Comparison of ENCODE assay signal across 8 mouse cellular contexts in genomic region chr12:102757055-102757688, GRCm38 (mm10). TPM values are rescaled to one million over a fixed set of nuclear protein-coding genes. Genes with fewer than 3 reads are reported as not detected.
DNase-seq lines count a peak whose midpoint lies in the region; ATAC-seq and TF ChIP-seq lines count a peak whose summit lies in the region.

No protein-coding gene starts in this region.

- intact Hi-C loops in left cerebral cortex, postnatal 14 days (cut with DNase I): no loop called here

- peak; percentile 87 for DNase-seq in gastrocnemius, postnatal 10 days
- no peak for DNase-seq in gastrocnemius, adult 18-20 months (ENCODE audit: low spot score)
- peak; percentile 53 for DNase-seq in MEL (ENCODE audit: low read depth, low spot score)
- no peak for DNase-seq in ovary, postnatal 10 days (ENCODE audit: low spot score)
- no peak for DNase-seq in left cerebral cortex, postnatal 14 days (ENCODE audit: low spot score in 2 of 2)

- H3K4me3 ChIP-seq in MEL (ENCODE audit: control insufficient read depth in 1 of 2, insufficient read depth in 1 of 2, low read depth in 2 of 2, low read length in 2 of 2): peak overlapping the region; percentile 76 to 85
- H3K4me3 ChIP-seq in forebrain, embryonic 13.5 days: peak overlapping the region; percentile 89
- H3K4me3 ChIP-seq in limb, embryonic 13.5 days: peak overlapping the region; percentile 90
- peak overlapping the region; percentile 81 for H3K4me3 ChIP-seq in olfactory bulb, adult 2 months (ENCODE audit: insufficient read depth, low read depth, low read length)

- TF ChIP-seq POLR2A in MEL (IDR thresholded peaks at IDR 0.05; ENCODE audit: control insufficient read depth in 1 of 2, insufficient read depth in 1 of 2, low read depth in 1 of 2, low read length in 2 of 2, poor library complexity in 1 of 2): no peak; a peak in 1 of 4 replicates
- no peak for TF ChIP-seq POLR2A in olfactory bulb, adult 2 months (IDR thresholded peaks at IDR 0.05; ENCODE audit: insufficient read depth, low read depth, low read length)

- H3K79me2 ChIP-seq in MEL (ENCODE audit: control insufficient read depth, insufficient read depth, low read length, poor library complexity): peaks cover 61% of the 10 kb centered on the region

- H3K27me3 ChIP-seq in MEL (ENCODE audit: control insufficient read depth in 1 of 2, insufficient read depth in 2 of 2, low read length in 2 of 2): no peaks in the 10 kb centered on the region
- H3K27me3 ChIP-seq in forebrain, embryonic 13.5 days: no peaks in the 10 kb centered on the region
- H3K27me3 ChIP-seq in limb, embryonic 13.5 days: no peaks in the 10 kb centered on the region

- H3K9ac ChIP-seq in MEL (ENCODE audit: control insufficient read depth, low read depth, low read length, poor library complexity, severe bottlenecking): peak overlapping the region; percentile 87
- H3K9ac ChIP-seq in forebrain, embryonic 13.5 days: peak overlapping the region; percentile 73
- peak overlapping the region; percentile 83 for H3K9ac ChIP-seq in limb, embryonic 13.5 days

- TF ChIP-seq EP300 in MEL (IDR thresholded peaks at IDR 0.05; ENCODE audit: low read depth in 1 of 2, low read length in 2 of 2): no peak

- WGBS in forebrain, embryonic 13.5 days: 1% methylated on average over 46 of the region's 46 CpGs
- WGBS in limb, embryonic 13.5 days: under 1% methylated on average over 46 of the region's 46 CpGs
- WGBS in olfactory bulb, adult 2 months: 2% methylated on average over 46 of the region's 46 CpGs

- no peaks in the 10 kb centered on the region for H3K9me3 ChIP-seq in MEL (replicated peaks; ENCODE audit: insufficient read depth, low read length)
- no peaks in the 10 kb centered on the region for H3K9me3 ChIP-seq in forebrain, embryonic 13.5 days (replicated peaks)
- H3K9me3 ChIP-seq in limb, embryonic 13.5 days: no peaks in the 10 kb centered on the region

- H3K27ac ChIP-seq in MEL (ENCODE audit: control insufficient read depth, low read depth, low read length): peak overlapping the region; percentile 69
- peak overlapping the region; percentile 86 for H3K27ac ChIP-seq in forebrain, embryonic 13.5 days
- peak overlapping the region; percentile 83 for H3K27ac ChIP-seq in limb, embryonic 13.5 days
- peak overlapping the region; percentile 42; the same call in 1 of the 2 replicates for H3K27ac ChIP-seq in olfactory bulb, adult 2 months (ENCODE audit: insufficient read depth, low read depth, low read length)

- H3K4me1 ChIP-seq in MEL (ENCODE audit: control insufficient read depth in 1 of 2, insufficient read depth in 2 of 2, low read length in 2 of 2): peaks cover 0 to 11% of the 10 kb centered on the region in 2 experiments; a peak in 2 of 4 replicates
- peaks cover 33% of the 10 kb centered on the region for H3K4me1 ChIP-seq in forebrain, embryonic 13.5 days
- peaks cover 27% of the 10 kb centered on the region for H3K4me1 ChIP-seq in limb, embryonic 13.5 days
- peaks cover 8% of the 10 kb centered on the region for H3K4me1 ChIP-seq in olfactory bulb, adult 2 months (ENCODE audit: control insufficient read depth, insufficient read depth, low read length)

- ATAC-seq in forebrain, embryonic 13.5 days: no peak; the same call in 1 of the 2 replicates
- peak; percentile 86; the same call in 1 of the 2 replicates for ATAC-seq in limb, embryonic 13.5 days (ENCODE audit: low FRiP score, low read depth)

- peak overlapping the region; percentile 75 for H3K4me2 ChIP-seq in forebrain, embryonic 13.5 days
- H3K4me2 ChIP-seq in limb, embryonic 13.5 days (replicated peaks): peak overlapping the region; percentile 72

- TF ChIP-seq CTCF in MEL (IDR thresholded peaks at IDR 0.05 in 2 of 3, conservative IDR thresholded peaks at IDR 0.05 in 1 of 3; ENCODE audit: control insufficient read depth in 1 of 3, insufficient read depth in 1 of 3, low read depth in 2 of 3, low read length in 3 of 3, poor library complexity in 1 of 3, severe bottlenecking in 1 of 3): no peak
- TF ChIP-seq CTCF in olfactory bulb, adult 2 months (IDR thresholded peaks at IDR 0.05; ENCODE audit: insufficient read depth, low read depth, low read length): no peak

- peaks cover 4 to 33% of the 10 kb centered on the region in 2 experiments for H3K36me3 ChIP-seq in MEL (ENCODE audit: control insufficient read depth in 1 of 2, insufficient read depth in 2 of 2, low read length in 2 of 2)
- peaks cover 8% of the 10 kb centered on the region for H3K36me3 ChIP-seq in forebrain, embryonic 13.5 days (ENCODE audit: poor library complexity, severe bottlenecking)
- peaks cover 8% of the 10 kb centered on the region for H3K36me3 ChIP-seq in limb, embryonic 13.5 days

- TF ChIP-seq RAD21 in MEL (IDR thresholded peaks at IDR 0.05; ENCODE audit: low read depth, low read length): no peak

TF ChIP-seq in MEL, 35 proteins besides CTCF, POLR2A, EP300 and RAD21:
- peak; percentile 58; the same call in 1 of the 2 replicates for TF ChIP-seq MAX (IDR thresholded peaks at IDR 0.05; ENCODE audit: low read length)
- TF ChIP-seq SMC3 (IDR thresholded peaks at IDR 0.05; ENCODE audit: low read depth, low read length): no peak
- TF ChIP-seq MAZ (IDR thresholded peaks at IDR 0.05; ENCODE audit: low read depth, low read length): no peak
- peak; percentile 23; the same call in 1 of the 2 replicates for TF ChIP-seq ZNF384 (IDR thresholded peaks at IDR 0.05; ENCODE audit: low read depth, low read length)
- no peak for TF ChIP-seq GATA1 (IDR thresholded peaks at IDR 0.05; ENCODE audit: low read depth, low read length)
- TF ChIP-seq POLR2AphosphoS5 (IDR thresholded peaks at IDR 0.05; ENCODE audit: borderline replicate concordance, low read depth, low read length): no peak
- TF ChIP-seq UBTF (IDR thresholded peaks at IDR 0.05; ENCODE audit: borderline replicate concordance, insufficient read depth, low read depth, low read length): 0 out of 2 replicates have a peak, but pooled peaks have one; percentile 17

RNA-seq across cellular contexts. Expression of gene Gm28051, which starts 0.4 kb away (rescaled TPM):
- not detected for total RNA-seq in gastrocnemius, postnatal 10 days (2021)
- total RNA-seq in gastrocnemius, adult 18-20 months (2021): not detected
- not detected in 2 replicates for total RNA-seq in MEL (2012; rRNA removed)
- polyA plus RNA-seq in MEL (2012; ENCODE audit: insufficient read depth in 1 of 2, insufficient read length in 2 of 2, low read depth in 1 of 2, low replicate concordance in 2 of 2, missing spikeins in 1 of 2): not detected
- not detected in 2 replicates for polyA plus RNA-seq in forebrain, embryonic 13.5 days (2015; fragmentation: Nextera tagmentation; extraction: Ambion mirVana)
- not detected in 2 replicates for polyA plus RNA-seq in limb, embryonic 13.5 days (2015; fragmentation: Nextera tagmentation; extraction: Ambion mirVana)
- not detected in 2 replicates for polyA plus RNA-seq in olfactory bulb, adult 2 months (2012; ENCODE audit: insufficient read depth, insufficient read length, low replicate concordance, missing spikeins)
- total RNA-seq in left cerebral cortex, postnatal 14 days (2021): not detected

RNA-seq across cellular contexts. Expression of gene Gon7, which starts 0.4 kb away (rescaled TPM):
- total RNA-seq in gastrocnemius, postnatal 10 days (2021): 1 to 10 TPM; 6.7 to 7.4 TPM
- total RNA-seq in gastrocnemius, adult 18-20 months (2021): 1 to 10 TPM; 8.2 to 9.7 TPM
- 33.0 and 33.7 TPM in 2 replicates for total RNA-seq in MEL (2012; rRNA removed)
- 100 to 1,000 TPM in 1 of 2 experiments, 10 to 100 TPM in 1; 31.3 to 129 TPM for polyA plus RNA-seq in MEL (2012; ENCODE audit: insufficient read depth in 1 of 2, insufficient read length in 2 of 2, low read depth in 1 of 2, low replicate concordance in 2 of 2, missing spikeins in 1 of 2)
- polyA plus RNA-seq in forebrain, embryonic 13.5 days (2015; fragmentation: Nextera tagmentation; extraction: Ambion mirVana): 48.1 and 54.9 TPM in 2 replicates
- polyA plus RNA-seq in limb, embryonic 13.5 days (2015; fragmentation: Nextera tagmentation; extraction: Ambion mirVana): 34.9 TPM in 2 replicates
- polyA plus RNA-seq in olfactory bulb, adult 2 months (2012; ENCODE audit: insufficient read depth, insufficient read length, low replicate concordance, missing spikeins): not detected in 2 replicates
- total RNA-seq in left cerebral cortex, postnatal 14 days (2021): 10 to 100 TPM; 12.8 to 14.0 TPM

RNA-seq across cellular contexts. Expression of gene Ubr7, which starts 0.6 kb away (rescaled TPM):
- 10 to 100 TPM; 15.2 to 17.7 TPM for total RNA-seq in gastrocnemius, postnatal 10 days (2021)
- total RNA-seq in gastrocnemius, adult 18-20 months (2021): 10 to 100 TPM; 14.5 to 14.8 TPM
- 58.5 and 68.1 TPM in 2 replicates for total RNA-seq in MEL (2012; rRNA removed)
- polyA plus RNA-seq in MEL (2012; ENCODE audit: insufficient read depth in 1 of 2, insufficient read length in 2 of 2, low read depth in 1 of 2, low replicate concordance in 2 of 2, missing spikeins in 1 of 2): 10 to 100 TPM in 1 of 2 experiments, not detected in 1; 62.3 TPM
- polyA plus RNA-seq in forebrain, embryonic 13.5 days (2015; fragmentation: Nextera tagmentation; extraction: Ambion mirVana): 48.6 and 53.6 TPM in 2 replicates
- 44.8 and 47.0 TPM in 2 replicates for polyA plus RNA-seq in limb, embryonic 13.5 days (2015; fragmentation: Nextera tagmentation; extraction: Ambion mirVana)
- not detected in 2 replicates for polyA plus RNA-seq in olfactory bulb, adult 2 months (2012; ENCODE audit: insufficient read depth, insufficient read length, low replicate concordance, missing spikeins)
- total RNA-seq in left cerebral cortex, postnatal 14 days (2021): 10 to 100 TPM; 33.4 to 34.5 TPM

RNA-seq across cellular contexts. Expression of gene Gm20604, which starts 1.3 kb away (rescaled TPM):
- 1 to 10 TPM; 3.4 to 3.5 TPM for total RNA-seq in gastrocnemius, postnatal 10 days (2021)
- 1 to 10 TPM; 2.9 to 3.1 TPM for total RNA-seq in gastrocnemius, adult 18-20 months (2021)
- total RNA-seq in MEL (2012; rRNA removed): 6.9 and 8.8 TPM in 2 replicates
- 1 to 10 TPM in 1 of 2 experiments, not detected in 1; 7.9 TPM for polyA plus RNA-seq in MEL (2012; ENCODE audit: insufficient read depth in 1 of 2, insufficient read length in 2 of 2, low read depth in 1 of 2, low replicate concordance in 2 of 2, missing spikeins in 1 of 2)
- polyA plus RNA-seq in forebrain, embryonic 13.5 days (2015; fragmentation: Nextera tagmentation; extraction: Ambion mirVana): 32.6 and 34.3 TPM in 2 replicates
- 27.2 and 30.6 TPM in 2 replicates for polyA plus RNA-seq in limb, embryonic 13.5 days (2015; fragmentation: Nextera tagmentation; extraction: Ambion mirVana)
- polyA plus RNA-seq in olfactory bulb, adult 2 months (2012; ENCODE audit: insufficient read depth, insufficient read length, low replicate concordance, missing spikeins): not detected in 2 replicates
- total RNA-seq in left cerebral cortex, postnatal 14 days (2021): 10 to 100 TPM; 20.6 to 21.9 TPM

RNA-seq across cellular contexts. Expression of gene Tmem251, which starts 13.6 kb away (rescaled TPM):
- total RNA-seq in gastrocnemius, postnatal 10 days (2021): 1 to 10 TPM; 2.3 to 2.7 TPM
- total RNA-seq in gastrocnemius, adult 18-20 months (2021): 1 to 10 TPM; 1.9 to 5.1 TPM
- 9.0 and 9.3 TPM in 2 replicates for total RNA-seq in MEL (2012; rRNA removed)
- polyA plus RNA-seq in MEL (2012; ENCODE audit: insufficient read depth in 1 of 2, insufficient read length in 2 of 2, low read depth in 1 of 2, low replicate concordance in 2 of 2, missing spikeins in 1 of 2): 10 to 100 TPM; 11.4 to 57.5 TPM
- polyA plus RNA-seq in forebrain, embryonic 13.5 days (2015; fragmentation: Nextera tagmentation; extraction: Ambion mirVana): 12.4 and 14.3 TPM in 2 replicates
- polyA plus RNA-seq in limb, embryonic 13.5 days (2015; fragmentation: Nextera tagmentation; extraction: Ambion mirVana): 10.2 and 10.4 TPM in 2 replicates
- polyA plus RNA-seq in olfactory bulb, adult 2 months (2012; ENCODE audit: insufficient read depth, insufficient read length, low replicate concordance, missing spikeins): not detected in 2 replicates
- 1 to 10 TPM; 4.9 to 5.1 TPM for total RNA-seq in left cerebral cortex, postnatal 14 days (2021)

Comparison
In these comparisons a context has a peak if more than half of its experiments do, and no peak if none do; other contexts are left out.
1. DNase-seq: peak in gastrocnemius, postnatal 10 days (single experiment) and MEL (single experiment); none in gastrocnemius, adult 18-20 months (single experiment), ovary, postnatal 10 days (single experiment) and left cerebral cortex, postnatal 14 days (0 of 2).
2. Peak in every context shown above with its lines, with median percentiles within 50 percentile points of each other: H3K27ac ChIP-seq, H3K4me3 ChIP-seq and H3K9ac ChIP-seq.